Mouse (Mus musculus): ENCODE measurements at regions not wholly inside any gene's neighbourhood (a gene's known extent, or its start where the extent isn't known, plus 50 kb on each side); places are given as distances from the start of the nearest gene placed in this dataset.

GRCm38 (mm10) chr3:101660176-101660575 lies 55.7 kb upstream of the Atp1a1 start:
- TF ChIP-seq CTCF (IDR thresholded peaks at IDR 0.05) (no peak), EP300 (IDR thresholded peaks at IDR 0.05; ENCODE audit: insufficient read depth, low read depth, low read length) (no peak), POLR2A (IDR thresholded peaks at IDR 0.05; ENCODE audit: insufficient read depth, low read depth, low read length) (no peak)
